Mouse (Mus musculus): ENCODE data around the gene Lrrc66.

- no peak for TF ChIP-seq RAD21 (IDR thresholded peaks at IDR 0.05; ENCODE audit: low read depth, low read length)
- TF ChIP-seq KAT2A (conservative IDR thresholded peaks at IDR 0.05; ENCODE audit: low read depth, low read length) = no peak
These were observed 5.5 kb downstream of the Lrrc66 start for GRCm38 (mm10) chr5:73626842-73627241.
